Mouse (Mus musculus) liver, embryonic 13.5 days (tissue): ENCODE measurements around the gene Ccdc51. TPM values are rescaled to one million over a fixed set of nuclear protein-coding genes. Genes with fewer than 3 reads are reported as not detected.

Source experiments
- ATAC-seq: fragments of 200-750 bp; cut with Nextera tagmentation; 2 replicates; pipeline ENCODE4 v1.8.0; 2017; ENCODE audit warnings: low read depth, mild to moderate bottlenecking, moderate number of reproducible peaks, moderate library complexity
- DNase-seq: peaks from one replicate; pipeline ENCODE4 v3.0.0; 2022
- H3K27ac ChIP-seq: fragments of 300-500 bp; sonication (generic); 2 replicates; pipeline ENCODE4 v1.5.1; 2015; ENCODE audit warnings: moderate library complexity, mild to moderate bottlenecking, inconsistent platforms
- H3K27me3 ChIP-seq: fragments of 300-500 bp; sonication (generic); 2 replicates; pipeline ENCODE4 v1.6.1; 2015; ENCODE audit warnings: mild to moderate bottlenecking, inconsistent platforms
- H3K36me3 ChIP-seq: fragments of 300-500 bp; sonication (generic); 2 replicates; pipeline ENCODE4 v1.6.1; 2015; ENCODE audit warnings: mild to moderate bottlenecking, inconsistent platforms
- H3K4me1 ChIP-seq: fragments of 300-500 bp; sonication (generic); replicated peaks from 2 replicates; pipeline ENCODE4 v1.6.1; 2015; ENCODE audit warnings: inconsistent platforms
- H3K4me2 ChIP-seq: fragments of 300-500 bp; sonication (generic); 2 replicates; pipeline ENCODE4 v1.6.1; 2015; ENCODE audit warnings: inconsistent platforms, mild to moderate bottlenecking, moderate library complexity
- H3K4me3 ChIP-seq: fragments of 300-500 bp; sonication (generic); replicated peaks from 2 replicates; pipeline ENCODE4 v1.5.1; 2015; ENCODE audit warnings: mild to moderate bottlenecking, inconsistent platforms
- H3K9ac ChIP-seq: fragments of 300-500 bp; sonication (generic); 2 replicates; pipeline ENCODE4 v1.6.1; 2015; ENCODE audit warnings: mild to moderate bottlenecking, inconsistent platforms
- H3K9me3 ChIP-seq: fragments of 300-500 bp; sonication (generic); replicated peaks from 2 replicates; pipeline ENCODE4 v1.6.1; 2016; ENCODE audit warnings: inconsistent platforms
- WGBS: fragments of 180-500 bp; shearing (Covaris S2); methylation state at CpG from one replicate; pipeline ENCODE4 v1.1.7; 2015; ENCODE audit not compliant: insufficient replicate concordance; 5-methylcytosine and 5-hydroxymethylcytosine counted together
- polyA plus RNA-seq: library from polyadenylated mRNA; unstranded; fragments of >200 nt; fragmentation: Nextera tagmentation; extraction: Ambion mirVana; gene quantifications from 2 replicates; pipeline ENCODE4 v1.2.1, GENCODE M21; 2015

The Ccdc51 gene
- polyA plus RNA-seq, 1 experiment from 2014 or later = 14.7 TPM

GRCm38 (mm10) chr9:109058006-109058765, 24.1 kb upstream of the Ccdc51 start:
- ATAC-seq (no peak), DNase-seq (no peak)
- Histone ChIP-seq H3K9ac (peak overlapping the region; percentile 76), H3K4me3 (peak overlapping the region; percentile 60), H3K27ac (peak overlapping the region; percentile 89), H3K4me2 (peak overlapping the region; percentile 85), H3K27me3 (no peaks in the 10 kb centered on the region), H3K36me3 (peaks cover 47% of the 10 kb centered on the region), H3K9me3 (no peaks in the 10 kb centered on the region), H3K4me1 (peaks cover 49% of the 10 kb centered on the region)
- WGBS = 90% methylated on average over 19 of the region's 19 CpGs

GRCm38 (mm10) chr9:109059136-109059903, 23.0 kb upstream of the Ccdc51 start, which contains the start of gene Trex1:
TSS of gene Trex1 (minus strand) at chr9:109059734.
- DNase-seq = peak; percentile 83
- H3K9ac ChIP-seq = peak within 1 kb of the TSS; percentile 76
- H3K9me3 ChIP-seq = no peaks in the 10 kb centered on the region
- H3K4me1 ChIP-seq = peaks cover 46% of the 10 kb centered on the region
- H3K4me2 ChIP-seq = peak within 1 kb of the TSS; percentile 85
- peaks cover 58% of the 10 kb centered on the region for H3K36me3 ChIP-seq
- H3K4me3 ChIP-seq = peak within 1 kb of the TSS; percentile 60
- peak within 1 kb of the TSS; percentile 89 for H3K27ac ChIP-seq
- no peaks in the 10 kb centered on the region for H3K27me3 ChIP-seq
- ATAC-seq = peak; percentile 97
- WGBS = 4% methylated on average over 15 of the region's 15 CpGs

- Histone ChIP-seq H3K27ac (peak overlapping the region; percentile 89; the same call in 1 of the 2 replicates), H3K36me3 (peaks cover 69% of the 10 kb centered on the region), H3K9me3 (no peaks in the 10 kb centered on the region), H3K4me2 (peak overlapping the region; percentile 85; the same call in 1 of the 2 replicates), H3K9ac (no peak overlapping the region), H3K4me1 (peaks cover 35% of the 10 kb centered on the region), H3K27me3 (no peaks in the 10 kb centered on the region), H3K4me3 (peak overlapping the region; percentile 60; the same call in 1 of the 2 replicates)
- 84% methylated on average over 16 of the region's 16 CpGs for WGBS
- ATAC-seq (no peak), DNase-seq (no peak)
These were observed 22.0 kb upstream of the Ccdc51 start for GRCm38 (mm10) chr9:109060184-109060897.

GRCm38 (mm10) chr9:109060898-109061295, 21.4 kb upstream of the Ccdc51 start:
- Histone ChIP-seq H3K4me3 (no peak overlapping the region), H3K4me2 (no peak overlapping the region), H3K27ac (no peak overlapping the region), H3K36me3 (peaks cover 74% of the 10 kb centered on the region), H3K27me3 (no peaks in the 10 kb centered on the region), H3K9ac (no peak overlapping the region), H3K9me3 (no peaks in the 10 kb centered on the region), H3K4me1 (peaks cover 30% of the 10 kb centered on the region)
- ATAC-seq = no peak
- 72% methylated on average over 5 of the region's 5 CpGs for WGBS
- DNase-seq = no peak

GRCm38 (mm10) chr9:109068095-109068735, 14.1 kb upstream of the Ccdc51 start:
- no peak overlapping the region for H3K9ac ChIP-seq
- H3K27ac ChIP-seq = no peak overlapping the region
- H3K27me3 ChIP-seq = no peaks in the 10 kb centered on the region
- WGBS = 86% methylated on average over 3 of the region's 3 CpGs
- DNase-seq (no peak), ATAC-seq (no peak)
- H3K36me3 ChIP-seq = peaks cover 82% of the 10 kb centered on the region
- no peak overlapping the region for H3K4me3 ChIP-seq
- H3K4me1 ChIP-seq = peaks cover 10% of the 10 kb centered on the region
- H3K4me2 ChIP-seq = no peak overlapping the region
- H3K9me3 ChIP-seq = no peaks in the 10 kb centered on the region

- WGBS = under 1% methylated on average over 57 of the region's 57 CpGs
- Histone ChIP-seq H3K9ac (peak within 1 kb of the TSS; percentile 91), H3K27me3 (no peaks in the 10 kb centered on the region)
These were observed 8.4 kb upstream of the Ccdc51 start, which contains the start of gene Atrip for GRCm38 (mm10) chr9:109073661-109074573. TSS of gene Atrip (minus strand) at chr9:109074124.

GRCm38 (mm10) chr9:109080516-109080915, 1.8 kb upstream of the Ccdc51 start:
- Histone ChIP-seq H3K4me3 (peak overlapping the region; percentile 88), H3K9ac (0 out of 2 replicates have a peak overlapping the region, but pooled peaks have one; percentile 92), H3K4me2 (peak overlapping the region; percentile 80), H3K27ac (no peak overlapping the region), H3K36me3 (peaks cover 29% of the 10 kb centered on the region), H3K27me3 (no peaks in the 10 kb centered on the region), H3K9me3 (no peaks in the 10 kb centered on the region), H3K4me1 (peaks cover 36% of the 10 kb centered on the region)
- DNase-seq (no peak), ATAC-seq (no peak)
- WGBS = 86% methylated on average over 3 of the region's 3 CpGs

More at GRCm38 (mm10) chr9:109073661-109074573, 8.4 kb upstream of the Ccdc51 start, which contains the start of gene Atrip:
- H3K27ac ChIP-seq = peak within 1 kb of the TSS; percentile 80
- H3K4me1 ChIP-seq = peaks cover 23% of the 10 kb centered on the region
- DNase-seq (peak; percentile 86), ATAC-seq (peak; percentile 97)
- peaks cover 37% of the 10 kb centered on the region for H3K36me3 ChIP-seq
- peak within 1 kb of the TSS; percentile 81 for H3K4me3 ChIP-seq
- peak within 1 kb of the TSS; percentile 83 for H3K4me2 ChIP-seq
- H3K9me3 ChIP-seq = no peaks in the 10 kb centered on the region

- Histone ChIP-seq H3K9ac (peak overlapping the region; percentile 92), H3K9me3 (no peaks in the 10 kb centered on the region), H3K36me3 (peaks cover 29% of the 10 kb centered on the region), H3K27me3 (no peaks in the 10 kb centered on the region), H3K4me2 (peak overlapping the region; percentile 80), H3K27ac (peak overlapping the region; percentile 77), H3K4me3 (peak overlapping the region; percentile 88), H3K4me1 (peaks cover 40% of the 10 kb centered on the region)
- ATAC-seq = peak; percentile 15
- no peak for DNase-seq
- WGBS = 2% methylated on average over 11 of the region's 11 CpGs
These were observed 557 bp upstream of the Ccdc51 start for GRCm38 (mm10) chr9:109081749-109082123.

- no peak for ATAC-seq
- no peaks in the 10 kb centered on the region for H3K9me3 ChIP-seq
- H3K36me3 ChIP-seq = peaks cover 19% of the 10 kb centered on the region
- no peaks in the 10 kb centered on the region for H3K27me3 ChIP-seq
- H3K9ac ChIP-seq = no peak overlapping the region
- no peak for DNase-seq
- no peak overlapping the region for H3K4me3 ChIP-seq
- H3K27ac ChIP-seq = no peak overlapping the region
- WGBS = 24% methylated on average over 2 of the region's 2 CpGs
- H3K4me1 ChIP-seq = peaks cover 40% of the 10 kb centered on the region
- H3K4me2 ChIP-seq = no peak overlapping the region
These were observed 2.6 kb downstream of the Ccdc51 start for GRCm38 (mm10) chr9:109084922-109085321.

- Histone ChIP-seq H3K36me3 (peaks cover 33% of the 10 kb centered on the region), H3K27me3 (peaks cover 6% of the 10 kb centered on the region; the same call in 1 of the 2 replicates), H3K9me3 (no peaks in the 10 kb centered on the region), H3K4me3 (no peak overlapping the region), H3K27ac (no peak overlapping the region), H3K9ac (no peak overlapping the region), H3K4me1 (peaks cover 30% of the 10 kb centered on the region), H3K4me2 (no peak overlapping the region)
- WGBS = 34% methylated on average over 5 of the region's 5 CpGs
- no peak for DNase-seq
- ATAC-seq = no peak
These were observed 5.7 kb downstream of the Ccdc51 start for GRCm38 (mm10) chr9:109087987-109088386.
